Mouse (Mus musculus) embryonic facial prominence, embryonic 15.5 days (tissue): ENCODE data around the gene Kxd1. TPM values are rescaled to one million over a fixed set of nuclear protein-coding genes. Genes with fewer than 3 reads are reported as not detected.
A peak's percentile ranks its signal among the peaks of the same experiment; 100 is the strongest.

Experiments used
- ATAC-seq: fragments of 200-750 bp; cut with Nextera tagmentation; 2 replicates; pipeline ENCODE4 v1.8.0; 2017; ENCODE audit warnings: low read depth, moderate TSS enrichment; ENCODE audit not compliant: insufficient number of reproducible peaks, low FRiP score, low TSS enrichment
- H3K27ac ChIP-seq: fragments of 300-500 bp; sonication (generic); replicated peaks from 2 replicates; pipeline ENCODE4 v1.5.1; 2015; ENCODE audit warnings: mild to moderate bottlenecking, inconsistent platforms
- H3K27me3 ChIP-seq: fragments of 300-500 bp; sonication (generic); 2 replicates; pipeline ENCODE4 v1.6.1; 2015; ENCODE audit warnings: inconsistent platforms
- H3K36me3 ChIP-seq: fragments of 300-500 bp; sonication (generic); 2 replicates; pipeline ENCODE4 v1.6.1; 2015; ENCODE audit warnings: mild to moderate bottlenecking, inconsistent platforms
- H3K4me1 ChIP-seq: fragments of 300-500 bp; sonication (generic); 2 replicates; pipeline ENCODE4 v1.6.1; 2015; ENCODE audit warnings: inconsistent platforms
- H3K4me2 ChIP-seq: fragments of 300-500 bp; sonication (generic); replicated peaks from 2 replicates; pipeline ENCODE4 v1.6.1; 2015; ENCODE audit warnings: mild to moderate bottlenecking, inconsistent platforms
- H3K4me3 ChIP-seq: fragments of 300-500 bp; sonication (generic); replicated peaks from 2 replicates; pipeline ENCODE4 v1.5.1; 2015; ENCODE audit warnings: mild to moderate bottlenecking, inconsistent platforms
- H3K9ac ChIP-seq: fragments of 300-500 bp; sonication (generic); 2 replicates; pipeline ENCODE4 v1.6.1; 2015; ENCODE audit warnings: inconsistent platforms
- H3K9me3 ChIP-seq: fragments of 300-500 bp; sonication (generic); replicated peaks from 2 replicates; pipeline ENCODE4 v1.6.1; 2016; ENCODE audit warnings: inconsistent platforms
- WGBS: fragments of 180-500 bp; shearing (Covaris S2); methylation state at CpG from one replicate; pipeline ENCODE4 v1.1.7; 2015; 5-methylcytosine and 5-hydroxymethylcytosine counted together
- polyA plus RNA-seq: library from polyadenylated mRNA; unstranded; fragments of >200 nt; fragmentation: Nextera tagmentation; extraction: Ambion mirVana; gene quantifications from 2 replicates; pipeline ENCODE4 v1.2.1, GENCODE M21; 2015

Gene Kxd1
- 57.7 and 59.1 TPM in 2 replicates for polyA plus RNA-seq

GRCm38 (mm10) chr8:70527512-70528181 is at the start of gene Kxd1, which contains the start of gene Fkbp8:
Kxd1 (minus strand) TSS chr8:70527956.
Fkbp8 (plus strand) TSS chr8:70527724.
- Histone ChIP-seq H3K27ac (peak within 1 kb of the TSS; percentile 89), H3K27me3 (no peaks in the 10 kb centered on the region), H3K4me2 (peak within 1 kb of the TSS; percentile 74), H3K36me3 (peaks cover 31% of the 10 kb centered on the region), H3K4me1 (peaks cover 33% of the 10 kb centered on the region), H3K9ac (peak within 1 kb of the TSS; percentile 78), H3K9me3 (no peaks in the 10 kb centered on the region), H3K4me3 (peak within 1 kb of the TSS; percentile 86)
- ATAC-seq, result peak; percentile 93
- WGBS, result 1% methylated on average over 61 of the region's 61 CpGs

GRCm38 (mm10) chr8:70577207-70577606 is 49.5 kb upstream of the Kxd1 start:
- ATAC-seq, result no peak
- H3K36me3 ChIP-seq, result peaks cover 42% of the 10 kb centered on the region

GRCm38 (mm10) chr8:70574915-70575314 is 47.2 kb upstream of the Kxd1 start:
- Histone ChIP-seq H3K27ac (no peak overlapping the region), H3K4me1 (0 out of 2 replicates have a peak, but pooled peaks cover 4% of the 10 kb centered on the region), H3K36me3 (peaks cover 20% of the 10 kb centered on the region), H3K4me3 (no peak overlapping the region), H3K27me3 (no peaks in the 10 kb centered on the region), H3K9ac (no peak overlapping the region), H3K9me3 (no peaks in the 10 kb centered on the region), H3K4me2 (no peak overlapping the region)
- 87% methylated on average over 4 of the region's 4 CpGs for WGBS
- no peak for ATAC-seq

More at GRCm38 (mm10) chr8:70577207-70577606, 49.5 kb upstream of the Kxd1 start:
- Histone ChIP-seq H3K4me3 (no peak overlapping the region), H3K9me3 (no peaks in the 10 kb centered on the region), H3K4me1 (no peaks in the 10 kb centered on the region), H3K9ac (no peak overlapping the region), H3K4me2 (no peak overlapping the region), H3K27ac (no peak overlapping the region), H3K27me3 (no peaks in the 10 kb centered on the region)
- WGBS, result 90% methylated on average over 3 of the region's 3 CpGs

GRCm38 (mm10) chr8:70574302-70574701 is 46.5 kb upstream of the Kxd1 start:
- Histone ChIP-seq H3K9me3 (no peaks in the 10 kb centered on the region), H3K9ac (no peak overlapping the region), H3K36me3 (peaks cover 18% of the 10 kb centered on the region), H3K4me1 (0 out of 2 replicates have a peak, but pooled peaks cover 4% of the 10 kb centered on the region), H3K4me3 (no peak overlapping the region), H3K27me3 (no peaks in the 10 kb centered on the region), H3K4me2 (no peak overlapping the region), H3K27ac (no peak overlapping the region)
- ATAC-seq, result no peak

GRCm38 (mm10) chr8:70570990-70571389 is 43.2 kb upstream of the Kxd1 start:
- Histone ChIP-seq H3K9me3 (no peaks in the 10 kb centered on the region), H3K36me3 (peaks cover 7% of the 10 kb centered on the region; the same call in 1 of the 2 replicates), H3K4me1 (0 out of 2 replicates have a peak, but pooled peaks cover 4% of the 10 kb centered on the region), H3K4me3 (no peak overlapping the region), H3K4me2 (no peak overlapping the region), H3K27me3 (no peaks in the 10 kb centered on the region), H3K27ac (no peak overlapping the region), H3K9ac (no peak overlapping the region)
- no peak for ATAC-seq
- 82% methylated on average over 6 of the region's 6 CpGs for WGBS

GRCm38 (mm10) chr8:70570360-70570759 is 42.6 kb upstream of the Kxd1 start:
- Histone ChIP-seq H3K4me3 (no peak overlapping the region), H3K36me3 (peaks cover 6% of the 10 kb centered on the region; the same call in 1 of the 2 replicates), H3K4me1 (peaks cover 8% of the 10 kb centered on the region; the same call in 1 of the 2 replicates), H3K27me3 (no peaks in the 10 kb centered on the region), H3K4me2 (no peak overlapping the region), H3K27ac (no peak overlapping the region), H3K9me3 (no peaks in the 10 kb centered on the region), H3K9ac (no peak overlapping the region)
- no peak for ATAC-seq

GRCm38 (mm10) chr8:70565561-70565960 is 37.8 kb upstream of the Kxd1 start:
- WGBS, result 26% methylated on average over 3 of the region's 3 CpGs
- Histone ChIP-seq H3K4me2 (no peak overlapping the region), H3K4me1 (peaks cover 28% of the 10 kb centered on the region; the same call in 1 of the 2 replicates), H3K9me3 (no peaks in the 10 kb centered on the region), H3K4me3 (no peak overlapping the region), H3K36me3 (no peaks in the 10 kb centered on the region), H3K27ac (0 out of 2 replicates have a peak overlapping the region, but pooled peaks have one; percentile 5), H3K9ac (no peak overlapping the region), H3K27me3 (no peaks in the 10 kb centered on the region)
- no peak for ATAC-seq

GRCm38 (mm10) chr8:70564696-70565235 is 37.0 kb upstream of the Kxd1 start:
- ATAC-seq, result no peak
- 69% methylated on average over 3 of the region's 3 CpGs for WGBS
- peaks cover 25% of the 10 kb centered on the region; the same call in 1 of the 2 replicates for H3K4me1 ChIP-seq
- H3K27ac ChIP-seq, result no peak overlapping the region
- H3K9ac ChIP-seq, result no peak overlapping the region
- H3K9me3 ChIP-seq, result no peaks in the 10 kb centered on the region
- H3K27me3 ChIP-seq, result no peaks in the 10 kb centered on the region
- H3K4me2 ChIP-seq, result no peak overlapping the region
- H3K36me3 ChIP-seq, result 0 out of 2 replicates have a peak, but pooled peaks cover 3% of the 10 kb centered on the region
- H3K4me3 ChIP-seq, result no peak overlapping the region

GRCm38 (mm10) chr8:70563763-70564387 is 36.1 kb upstream of the Kxd1 start:
- no peak overlapping the region for H3K4me3 ChIP-seq
- H3K27me3 ChIP-seq, result no peaks in the 10 kb centered on the region
- H3K27ac ChIP-seq, result no peak overlapping the region
- H3K9ac ChIP-seq, result no peak overlapping the region
- no peak for ATAC-seq
- no peak overlapping the region for H3K4me2 ChIP-seq
- H3K9me3 ChIP-seq, result no peaks in the 10 kb centered on the region
- 88% methylated on average over 6 of the region's 6 CpGs for WGBS
- peaks cover 25% of the 10 kb centered on the region; the same call in 1 of the 2 replicates for H3K4me1 ChIP-seq
- H3K36me3 ChIP-seq, result 0 out of 2 replicates have a peak, but pooled peaks cover 3% of the 10 kb centered on the region

- Histone ChIP-seq H3K9me3 (no peaks in the 10 kb centered on the region), H3K4me1 (peaks cover 25% of the 10 kb centered on the region; the same call in 1 of the 2 replicates), H3K9ac (no peak overlapping the region), H3K27ac (no peak overlapping the region), H3K4me3 (no peak overlapping the region), H3K27me3 (no peaks in the 10 kb centered on the region), H3K36me3 (0 out of 2 replicates have a peak, but pooled peaks cover 3% of the 10 kb centered on the region), H3K4me2 (no peak overlapping the region)
- 84% methylated on average over 3 of the region's 3 CpGs for WGBS
- ATAC-seq, result no peak
These were observed 35.0 kb upstream of the Kxd1 start for GRCm38 (mm10) chr8:70562802-70563201.

- H3K9ac ChIP-seq, result no peak overlapping the region
- no peak overlapping the region for H3K4me3 ChIP-seq
- H3K27me3 ChIP-seq, result no peaks in the 10 kb centered on the region
- H3K4me2 ChIP-seq, result no peak overlapping the region
- ATAC-seq, result no peak
- H3K9me3 ChIP-seq, result no peaks in the 10 kb centered on the region
- H3K4me1 ChIP-seq, result peaks cover 25% of the 10 kb centered on the region; the same call in 1 of the 2 replicates
- 60% methylated on average over 7 of the region's 7 CpGs for WGBS
- 0 out of 2 replicates have a peak, but pooled peaks cover 3% of the 10 kb centered on the region for H3K36me3 ChIP-seq
- H3K27ac ChIP-seq, result no peak overlapping the region
These were observed 34.2 kb upstream of the Kxd1 start for GRCm38 (mm10) chr8:70561809-70562535.
